10 mouse cellular contexts compared by ENCODE assay signal in genomic region chr1:170010716-170011505, GRCm38 (mm10). TPM values are rescaled to one million over a fixed set of nuclear protein-coding genes. Genes with fewer than 3 reads are reported as not detected.
DNase-seq lines count a peak whose midpoint lies in the region; ATAC-seq lines count a peak whose summit lies in the region.
"Had no signal": no experiment of that assay in that cellular context is flagged by ENCODE, and none has a peak within 500 bp of the region (broad histone marks: within the 10 kb centered on the region; RNA-seq: fewer than 3 reads in every experiment).

No protein-coding gene starts in this region.

- peaks cover 11% of the 10 kb centered on the region for H3K9me3 ChIP-seq in kidney, embryonic 16.5 days (ENCODE audit: low read length)
- no peaks in the 10 kb centered on the region for H3K9me3 ChIP-seq in midbrain, embryonic 16.5 days (replicated peaks; ENCODE audit: control insufficient read depth, low read length, poor library complexity, severe bottlenecking)

- no peaks in the 10 kb centered on the region for H3K4me1 ChIP-seq in kidney, embryonic 16.5 days (ENCODE audit: insufficient read depth, low read length)
- H3K4me1 ChIP-seq in midbrain, embryonic 16.5 days (ENCODE audit: control insufficient read depth, insufficient read depth, low read length): no peaks in the 10 kb centered on the region

- DNase-seq in kidney, adult 9 months: peak; percentile 27
- DNase-seq in gastrocnemius, adult 18-20 months (ENCODE audit: low spot score): peak; percentile 42
- peak; percentile 52 to 58 for DNase-seq in heart, postnatal 36 days
- DNase-seq in lung, postnatal 36 days: peak; percentile 74
- DNase-seq in right cerebral cortex, adult 18-20 months: no peak
- no peak for DNase-seq in T-cell, adult 2 months (ENCODE audit: low spot score)

- intact Hi-C loops in heart, postnatal 36 days (cut with DNase I): loop anchor here (5.0 kb wide), 1 partner anchor 101 kb away; the partner anchor contains the start of gene Ddr2

- H3K27me3 ChIP-seq in kidney, embryonic 16.5 days (ENCODE audit: insufficient read depth, low read length): no peaks in the 10 kb centered on the region
- H3K27me3 ChIP-seq in midbrain, embryonic 16.5 days (ENCODE audit: control insufficient read depth, insufficient read depth, low read depth, low read length): no peaks in the 10 kb centered on the region

- no peak overlapping the region for H3K4me2 ChIP-seq in kidney, embryonic 16.5 days (replicated peaks; ENCODE audit: low read depth, low read length)
- H3K4me2 ChIP-seq in midbrain, embryonic 16.5 days (ENCODE audit: low read length): no peak overlapping the region

- 86% methylated on average over 15 of the region's 15 CpGs for WGBS in kidney, embryonic 16.5 days
- WGBS in midbrain, embryonic 16.5 days: 94% methylated on average over 15 of the region's 15 CpGs

- H3K36me3 ChIP-seq in kidney, embryonic 16.5 days (ENCODE audit: insufficient read depth, low read length): no peaks in the 10 kb centered on the region; the same call in 1 of the 2 replicates
- H3K36me3 ChIP-seq in midbrain, embryonic 16.5 days (ENCODE audit: control insufficient read depth, insufficient read depth, low read length): no peaks in the 10 kb centered on the region

- no peak overlapping the region for H3K4me3 ChIP-seq in kidney, embryonic 16.5 days (ENCODE audit: low read length)
- no peak overlapping the region for H3K4me3 ChIP-seq in midbrain, embryonic 16.5 days (ENCODE audit: low read depth, low read length)
- H3K4me3 ChIP-seq: erythroblast, embryonic 14.5 days had no signal

- no peak for ATAC-seq in kidney, embryonic 16.5 days (ENCODE audit: low FRiP score, low TSS enrichment)
- ATAC-seq in midbrain, embryonic 16.5 days: no peak

- H3K27ac ChIP-seq in kidney, embryonic 16.5 days (ENCODE audit: low read length): no peak overlapping the region
- no peak overlapping the region for H3K27ac ChIP-seq in midbrain, embryonic 16.5 days (ENCODE audit: low read length)
- H3K27ac ChIP-seq: macrophage had no signal

- H3K9ac ChIP-seq in kidney, embryonic 16.5 days (replicated peaks; ENCODE audit: low read length): no peak overlapping the region
- no peak overlapping the region for H3K9ac ChIP-seq in midbrain, embryonic 16.5 days (ENCODE audit: low read depth, low read length)

RNA-seq across cellular contexts. Expression of gene Hsd17b7, which starts 41.9 kb away (rescaled TPM):
- polyA plus RNA-seq in kidney, embryonic 16.5 days (2015; fragmentation: Nextera tagmentation; extraction: Ambion mirVana): 11.6 and 13.9 TPM in 2 replicates
- total RNA-seq in gastrocnemius, adult 18-20 months (2021): 10 to 100 TPM; 11.1 to 15.4 TPM
- 10 to 100 TPM; 14.2 to 15.3 TPM for total RNA-seq in heart, postnatal 36 days (2021)
- 24.7 and 26.6 TPM in 2 replicates for polyA plus RNA-seq in midbrain, embryonic 16.5 days (2015; fragmentation: Nextera tagmentation; extraction: Ambion mirVana)

Comparison
In these comparisons a context has a peak if more than half of its experiments do, and no peak if none do; other contexts are left out.
1. DNase-seq: peak in kidney, adult 9 months (single experiment), gastrocnemius, adult 18-20 months (single experiment), heart, postnatal 36 days (2 of 2) and lung, postnatal 36 days (single experiment); none in right cerebral cortex, adult 18-20 months (single experiment) and T-cell, adult 2 months (single experiment).